Mouse (Mus musculus) spleen, adult 2 months (tissue): ENCODE measurements at regions not wholly inside any gene's neighbourhood (a gene's known extent, or its start where the extent isn't known, plus 50 kb on each side); places are given as distances from the start of the nearest gene placed in this dataset.

Source experiments
- DNase-seq, 2 experiments: peaks; one replicate each; pipeline versions ENCODE4 v3.0.0 to v3.0.0-alpha.2; 2012 to 2021; ENCODE audit warnings: low spot score in 2 of 2, low read depth in 1 of 2
- H3K27ac ChIP-seq: fragments of 200-500 bp; 2 replicates; pipeline ENCODE4 v1.5.1; 2012; ENCODE audit warnings: low read length, inconsistent platforms; ENCODE audit not compliant: insufficient read depth
- H3K27me3 ChIP-seq: fragments of 200-500 bp; 2 replicates; pipeline ENCODE4 v1.6.1; 2012; ENCODE audit warnings: mild to moderate bottlenecking, moderate library complexity, low read length, inconsistent platforms; ENCODE audit not compliant: control insufficient read depth, insufficient read depth
- H3K36me3 ChIP-seq: fragments of 200-500 bp; 2 replicates; pipeline ENCODE4 v1.6.1; 2012; ENCODE audit warnings: mild to moderate bottlenecking, low read length, inconsistent platforms; ENCODE audit not compliant: control insufficient read depth, insufficient read depth
- H3K4me1 ChIP-seq: fragments of 200-500 bp; 2 replicates; pipeline ENCODE4 v1.6.1; 2011; ENCODE audit warnings: inconsistent platforms; ENCODE audit not compliant: control insufficient read depth, insufficient read depth, insufficient read length
- H3K4me3 ChIP-seq: fragments of 200-500 bp; 2 replicates; pipeline ENCODE4 v1.5.1; 2011; ENCODE audit warnings: mild to moderate bottlenecking, inconsistent platforms; ENCODE audit not compliant: insufficient read depth, insufficient read length; ENCODE audit errors: extremely low read depth
- CTCF ChIP-seq: fragments of 200-500 bp; IDR thresholded peaks from 2 replicates; pipeline ENCODE4 v1.5.1; 2011; ENCODE audit warnings: mild to moderate bottlenecking, inconsistent platforms; ENCODE audit not compliant: insufficient read depth, insufficient read length, insufficient replicate concordance; ENCODE audit errors: extremely low read depth
- POLR2A ChIP-seq: fragments of 200-500 bp; IDR thresholded peaks from 2 replicates; pipeline ENCODE4 v1.6.1; 2011; ENCODE audit warnings: low read depth, low read length, inconsistent platforms
- WGBS: fragments of 180-500 bp; shearing (Covaris S2); methylation state at CpG from one replicate; pipeline ENCODE4 v1.1.7; 2018; 5-methylcytosine and 5-hydroxymethylcytosine counted together

- Histone ChIP-seq H3K27ac (no peak overlapping the region), H3K4me3 (no peak overlapping the region), H3K4me1 (no peaks in the 10 kb centered on the region), H3K27me3 (no peaks in the 10 kb centered on the region), H3K36me3 (no peaks in the 10 kb centered on the region)
- WGBS: 93% methylated on average over 3 of the region's 3 CpGs
- DNase-seq: no peak
- TF ChIP-seq CTCF (no peak), POLR2A (no peak)
Measured at GRCm38 (mm10) chr3:131914372-131914771, 170.7 kb upstream of the Dkk2 start.

- Histone ChIP-seq H3K4me3 (no peak overlapping the region), H3K36me3 (no peaks in the 10 kb centered on the region), H3K27ac (no peak overlapping the region), H3K4me1 (no peaks in the 10 kb centered on the region), H3K27me3 (no peaks in the 10 kb centered on the region)
- DNase-seq: no peak
- WGBS: 66% methylated on average over 7 of the region's 7 CpGs
- TF ChIP-seq POLR2A: no peak
- TF ChIP-seq CTCF: no peak
Measured at GRCm38 (mm10) chr3:131914997-131915396, 170.1 kb upstream of the Dkk2 start.

GRCm38 (mm10) chr3:131917734-131918534, 167.2 kb upstream of the Dkk2 start:
- Histone ChIP-seq H3K4me3 (no peak overlapping the region), H3K27ac (no peak overlapping the region), H3K36me3 (no peaks in the 10 kb centered on the region), H3K4me1 (no peaks in the 10 kb centered on the region), H3K27me3 (no peaks in the 10 kb centered on the region)
- TF ChIP-seq POLR2A (no peak), CTCF (no peak)
- DNase-seq: no peak
- WGBS: 91% methylated on average over 13 of the region's 13 CpGs

- Histone ChIP-seq H3K36me3 (no peaks in the 10 kb centered on the region), H3K4me3 (no peak overlapping the region), H3K4me1 (no peaks in the 10 kb centered on the region), H3K27me3 (no peaks in the 10 kb centered on the region), H3K27ac (no peak overlapping the region)
- DNase-seq: no peak
- TF ChIP-seq CTCF: no peak
- WGBS: 83% methylated on average over 12 of the region's 12 CpGs
Measured at GRCm38 (mm10) chr3:131919476-131919875, 165.6 kb upstream of the Dkk2 start.

- WGBS: 87% methylated on average over 6 of the region's 6 CpGs
- Histone ChIP-seq H3K4me1 (no peaks in the 10 kb centered on the region), H3K36me3 (no peaks in the 10 kb centered on the region), H3K4me3 (no peak overlapping the region), H3K27ac (no peak overlapping the region), H3K27me3 (no peaks in the 10 kb centered on the region)
- TF ChIP-seq POLR2A (no peak), CTCF (no peak)
- no peak for DNase-seq
Measured at GRCm38 (mm10) chr3:131921161-131921560, 163.9 kb upstream of the Dkk2 start.

GRCm38 (mm10) chr3:131922733-131923132, 162.4 kb upstream of the Dkk2 start:
- Histone ChIP-seq H3K4me3 (no peak overlapping the region), H3K4me1 (no peaks in the 10 kb centered on the region), H3K27me3 (no peaks in the 10 kb centered on the region), H3K36me3 (no peaks in the 10 kb centered on the region), H3K27ac (no peak overlapping the region)
- TF ChIP-seq POLR2A (no peak), CTCF (no peak)
- DNase-seq: no peak
- WGBS: 62% methylated on average over 1 of the region's 1 CpGs

GRCm38 (mm10) chr3:131940896-131941295, 144.2 kb upstream of the Dkk2 start:
- Histone ChIP-seq H3K4me1 (no peaks in the 10 kb centered on the region), H3K27me3 (no peaks in the 10 kb centered on the region), H3K36me3 (no peaks in the 10 kb centered on the region), H3K4me3 (no peak overlapping the region), H3K27ac (no peak overlapping the region)
- DNase-seq: no peak
- 90% methylated on average over 7 of the region's 7 CpGs for WGBS
- TF ChIP-seq CTCF (no peak), POLR2A (no peak)
